Mouse (Mus musculus) cerebellum, adult 2 months (tissue): ENCODE measurements at regions not wholly inside any gene's neighbourhood (a gene's known extent, or its start where the extent isn't known, plus 50 kb on each side); places are given as distances from the start of the nearest gene placed in this dataset.

ENCODE experiments used
- CTCF ChIP-seq: fragments of 200-500 bp; IDR thresholded peaks from 2 replicates; pipeline ENCODE4 v1.5.1; 2011; ENCODE audit warnings: low read depth, mild to moderate bottlenecking, control low read depth, low read length, moderate library complexity, borderline replicate concordance; ENCODE audit not compliant: insufficient read depth
- POLR2A ChIP-seq: fragments of 200-500 bp; IDR thresholded peaks from 2 replicates; pipeline ENCODE4 v1.6.1; 2011; ENCODE audit warnings: low read length, control low read depth, borderline replicate concordance; ENCODE audit not compliant: insufficient read depth

GRCm38 (mm10) chr7:136074043-136074442 lies 357.9 kb upstream of the Mki67 start:
- TF ChIP-seq POLR2A, result no peak
- no peak for TF ChIP-seq CTCF
